Mouse (Mus musculus): ENCODE measurements around the gene Irf6.

DNA sequence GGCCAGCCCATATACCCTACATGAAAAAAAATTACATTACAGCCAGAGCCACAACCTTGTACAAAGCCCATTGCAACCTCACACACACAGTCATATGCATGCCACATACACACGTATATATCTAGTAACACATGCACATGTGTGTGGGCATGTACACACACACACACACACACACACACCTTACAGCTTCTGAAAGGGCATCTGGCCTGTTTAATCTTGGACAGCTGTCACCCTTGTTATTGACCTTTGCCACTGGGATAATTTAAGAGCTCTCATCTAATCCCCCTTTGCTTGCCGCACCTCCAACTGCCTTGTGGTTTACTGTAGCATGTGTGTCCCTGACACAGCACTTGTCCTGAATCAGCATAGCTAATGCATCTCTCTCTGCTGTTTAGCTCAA lies 50.9 kb downstream of the Irf6 start:
- TF ChIP-seq CTCF (IDR thresholded peaks at IDR 0.05; ENCODE audit: low read depth) (no peak), EP300 (IDR thresholded peaks at IDR 0.05; ENCODE audit: low read depth) (no peak)

Data from liver, postnatal 0 days (tissue).